Mouse (Mus musculus): ENCODE results near the gene Gm42417. TPM values are rescaled to one million over a fixed set of nuclear protein-coding genes. Genes with fewer than 3 reads are reported as not detected.

Gene Gm42417
- polyA plus RNA-seq, 1 experiment from 2014 or later: not detected

DNA sequence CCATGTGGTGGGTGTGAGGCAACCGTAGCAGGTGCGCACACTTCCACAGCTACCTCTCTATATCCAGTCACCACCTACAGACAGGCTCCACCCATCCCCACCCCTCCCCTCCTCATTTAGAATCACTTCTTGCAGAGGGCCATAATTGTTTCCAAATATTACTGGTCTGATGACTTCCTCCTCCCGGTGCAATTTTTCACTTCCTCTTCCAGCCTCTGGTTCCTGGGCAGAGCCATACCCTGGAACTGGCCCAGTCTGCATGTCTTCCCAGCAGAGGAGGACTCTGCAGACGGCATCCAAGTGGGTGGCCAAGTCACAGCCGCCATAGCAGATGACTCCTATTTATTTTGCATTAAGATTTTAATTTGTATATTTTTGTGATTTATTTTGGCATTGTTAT, 31.0 kb downstream of the Gm42417 start:
- no peaks in the 10 kb centered on the region for H3K9me3 ChIP-seq (replicated peaks; ENCODE audit: control insufficient read depth, low read length)
- DNase-seq (ENCODE audit: low spot score) (no peak), ATAC-seq (replicated peaks; ENCODE audit: insufficient number of reproducible peaks, low FRiP score, low TSS enrichment, low read depth) (no peak)
- H3K27ac ChIP-seq (replicated peaks; ENCODE audit: low read depth, low read length): no peak overlapping the region
- no peak overlapping the region for H3K4me2 ChIP-seq (ENCODE audit: low read depth, low read length)
- H3K36me3 ChIP-seq (replicated peaks; ENCODE audit: control insufficient read depth, insufficient read depth, low read depth, low read length): no peaks in the 10 kb centered on the region
- WGBS: 86% methylated on average over 5 of the region's 5 CpGs
- no peak overlapping the region for H3K9ac ChIP-seq (replicated peaks; ENCODE audit: low read length)
- H3K4me3 ChIP-seq (ENCODE audit: low read depth, low read length): no peak overlapping the region
- no peaks in the 10 kb centered on the region for H3K27me3 ChIP-seq (ENCODE audit: control insufficient read depth, insufficient read depth, low read length)
- no peaks in the 10 kb centered on the region for H3K4me1 ChIP-seq (ENCODE audit: control insufficient read depth, insufficient read depth, low read length)

DNA sequence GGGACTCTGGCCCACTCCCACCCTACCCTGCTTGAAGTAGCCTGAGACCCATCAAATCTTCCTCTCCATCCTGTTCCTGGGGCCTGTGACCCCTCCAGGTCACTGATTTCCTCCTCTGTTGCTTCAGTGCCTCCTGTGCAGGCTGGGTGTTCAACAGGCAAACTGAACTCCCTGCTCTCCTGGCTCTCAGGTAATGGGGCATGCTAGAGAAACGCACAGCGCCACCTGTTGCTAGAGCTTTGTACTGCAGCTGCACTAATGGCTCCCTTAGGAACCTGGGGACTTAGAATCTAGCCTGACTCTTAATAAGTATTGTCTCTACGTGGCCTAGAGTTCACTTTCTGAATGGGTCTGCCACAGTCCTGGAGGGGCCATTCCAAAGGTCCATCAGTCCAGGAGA, 38.0 kb downstream of the Gm42417 start:
- 0 out of 2 replicates have a peak, but pooled peaks have one; percentile 9 for ATAC-seq (replicated peaks; ENCODE audit: insufficient number of reproducible peaks, low FRiP score, low TSS enrichment, low read depth)
- no peaks in the 10 kb centered on the region for H3K4me1 ChIP-seq (ENCODE audit: control insufficient read depth, insufficient read depth, low read length)

DNA sequence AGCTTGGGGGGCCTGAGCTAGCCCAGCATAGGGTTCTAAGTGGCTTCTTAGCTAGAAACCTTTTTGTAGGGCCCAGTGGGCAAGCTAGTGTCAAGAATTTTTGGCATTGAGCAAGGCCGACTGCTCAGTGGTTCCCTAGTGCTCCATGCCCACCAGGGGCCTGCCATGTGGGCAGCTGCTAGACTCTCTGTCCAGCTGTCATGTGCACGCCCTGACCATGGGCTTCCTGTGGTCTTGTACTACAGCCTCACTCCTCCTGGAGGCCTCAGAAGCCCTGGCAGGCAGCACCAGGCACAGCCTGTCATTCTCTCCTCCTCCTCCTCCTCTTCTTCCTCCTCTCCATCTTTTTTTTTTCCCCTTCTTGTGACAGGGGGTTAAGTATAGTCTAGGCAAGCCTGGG, 41.9 kb downstream of the Gm42417 start:
- H3K4me2 ChIP-seq (ENCODE audit: low read depth, low read length): no peak overlapping the region
- WGBS: 76% methylated on average over 2 of the region's 2 CpGs
- no peaks in the 10 kb centered on the region; the same call in 1 of the 2 replicates for H3K36me3 ChIP-seq (replicated peaks; ENCODE audit: control insufficient read depth, insufficient read depth, low read depth, low read length)

More for the DNA sequence above, 38.0 kb downstream of the Gm42417 start:
- no peak overlapping the region for H3K9ac ChIP-seq (replicated peaks; ENCODE audit: low read length)
- H3K9me3 ChIP-seq (replicated peaks; ENCODE audit: control insufficient read depth, low read length): no peaks in the 10 kb centered on the region
- H3K4me2 ChIP-seq (ENCODE audit: low read depth, low read length): no peak overlapping the region
- 1% methylated on average over 3 of the region's 3 CpGs for WGBS
- H3K27me3 ChIP-seq (ENCODE audit: control insufficient read depth, insufficient read depth, low read length): no peaks in the 10 kb centered on the region
- H3K27ac ChIP-seq (replicated peaks; ENCODE audit: low read depth, low read length): no peak overlapping the region
- H3K4me3 ChIP-seq (ENCODE audit: low read depth, low read length): no peak overlapping the region
- H3K36me3 ChIP-seq (replicated peaks; ENCODE audit: control insufficient read depth, insufficient read depth, low read depth, low read length): no peaks in the 10 kb centered on the region; the same call in 1 of the 2 replicates
- peak; percentile 85 for DNase-seq (ENCODE audit: low spot score)

DNA sequence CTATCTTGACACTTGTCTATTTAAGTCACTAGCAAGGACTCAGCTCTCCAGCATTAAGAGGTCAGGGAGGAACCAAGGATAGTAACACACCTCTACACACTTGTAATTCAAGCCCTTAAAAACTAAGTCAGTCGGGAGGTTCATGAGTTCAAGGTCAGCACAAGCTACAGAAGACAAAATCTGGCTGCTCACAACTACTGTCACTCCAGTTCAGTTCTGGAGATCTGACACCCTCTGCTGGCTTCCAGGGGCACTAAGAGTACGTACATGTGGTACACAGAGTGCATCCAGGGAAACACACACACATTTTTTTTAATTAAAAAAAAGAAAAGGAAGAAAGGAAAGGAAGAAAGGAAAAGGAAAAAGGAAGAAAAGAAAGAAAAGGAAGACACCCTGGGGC, 42.5 kb downstream of the Gm42417 start:
- no peaks in the 10 kb centered on the region for H3K9me3 ChIP-seq (replicated peaks; ENCODE audit: control insufficient read depth, low read length)
- no peak for DNase-seq (ENCODE audit: low spot score)
- H3K27ac ChIP-seq (replicated peaks; ENCODE audit: low read depth, low read length): no peak overlapping the region
- ATAC-seq (replicated peaks; ENCODE audit: insufficient number of reproducible peaks, low FRiP score, low TSS enrichment, low read depth): no peak
- no peaks in the 10 kb centered on the region; the same call in 1 of the 2 replicates for H3K36me3 ChIP-seq (replicated peaks; ENCODE audit: control insufficient read depth, insufficient read depth, low read depth, low read length)
- H3K4me2 ChIP-seq (ENCODE audit: low read depth, low read length): no peak overlapping the region
- H3K9ac ChIP-seq (replicated peaks; ENCODE audit: low read length): no peak overlapping the region
- 54% methylated on average over 2 of the region's 2 CpGs for WGBS
- H3K4me1 ChIP-seq (ENCODE audit: control insufficient read depth, insufficient read depth, low read length): no peaks in the 10 kb centered on the region
- no peaks in the 10 kb centered on the region for H3K27me3 ChIP-seq (ENCODE audit: control insufficient read depth, insufficient read depth, low read length)
- H3K4me3 ChIP-seq (ENCODE audit: low read depth, low read length): no peak overlapping the region

More for the DNA sequence above, 41.9 kb downstream of the Gm42417 start:
- no peak overlapping the region for H3K27ac ChIP-seq (replicated peaks; ENCODE audit: low read depth, low read length)
- H3K27me3 ChIP-seq (ENCODE audit: control insufficient read depth, insufficient read depth, low read length): no peaks in the 10 kb centered on the region
- H3K9ac ChIP-seq (replicated peaks; ENCODE audit: low read length): no peak overlapping the region
- no peak for DNase-seq (ENCODE audit: low spot score)
- H3K4me1 ChIP-seq (ENCODE audit: control insufficient read depth, insufficient read depth, low read length): no peaks in the 10 kb centered on the region
- H3K4me3 ChIP-seq (ENCODE audit: low read depth, low read length): no peak overlapping the region
- ATAC-seq (replicated peaks; ENCODE audit: insufficient number of reproducible peaks, low FRiP score, low TSS enrichment, low read depth): no peak
- no peaks in the 10 kb centered on the region for H3K9me3 ChIP-seq (replicated peaks; ENCODE audit: control insufficient read depth, low read length)

DNA sequence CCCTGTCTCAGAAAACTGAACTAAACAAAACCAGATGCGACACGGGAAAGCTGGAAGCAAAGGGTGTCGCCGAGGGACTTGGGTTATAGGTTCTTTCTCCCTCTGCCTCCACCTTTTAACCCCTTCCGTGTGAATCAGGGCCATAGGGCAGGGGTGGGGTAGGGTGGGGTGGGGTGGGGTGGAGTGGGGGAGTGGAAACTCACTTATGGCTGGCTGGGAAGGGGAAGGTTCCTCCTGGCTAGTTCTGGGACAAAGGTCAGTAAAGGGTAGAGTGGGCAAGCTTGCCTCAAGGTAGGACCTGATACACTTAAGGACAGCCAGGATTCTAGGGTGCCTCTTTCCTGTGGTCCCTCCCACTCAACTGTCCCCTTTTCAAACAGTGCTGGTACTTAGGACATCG, 45.9 kb downstream of the Gm42417 start:
- ATAC-seq (replicated peaks; ENCODE audit: insufficient number of reproducible peaks, low FRiP score, low TSS enrichment, low read depth) (no peak), DNase-seq (ENCODE audit: low spot score) (peak; percentile 53)
- Histone ChIP-seq H3K27me3 (ENCODE audit: control insufficient read depth, insufficient read depth, low read length) (no peaks in the 10 kb centered on the region), H3K36me3 (replicated peaks; ENCODE audit: control insufficient read depth, insufficient read depth, low read depth, low read length) (no peaks in the 10 kb centered on the region), H3K27ac (replicated peaks; ENCODE audit: low read depth, low read length) (no peak overlapping the region), H3K4me2 (ENCODE audit: low read depth, low read length) (no peak overlapping the region), H3K9ac (replicated peaks; ENCODE audit: low read length) (no peak overlapping the region), H3K4me3 (ENCODE audit: low read depth, low read length) (no peak overlapping the region), H3K9me3 (replicated peaks; ENCODE audit: control insufficient read depth, low read length) (no peaks in the 10 kb centered on the region), H3K4me1 (ENCODE audit: control insufficient read depth, insufficient read depth, low read length) (no peaks in the 10 kb centered on the region)
- 44% methylated on average over 6 of the region's 6 CpGs for WGBS

DNA sequence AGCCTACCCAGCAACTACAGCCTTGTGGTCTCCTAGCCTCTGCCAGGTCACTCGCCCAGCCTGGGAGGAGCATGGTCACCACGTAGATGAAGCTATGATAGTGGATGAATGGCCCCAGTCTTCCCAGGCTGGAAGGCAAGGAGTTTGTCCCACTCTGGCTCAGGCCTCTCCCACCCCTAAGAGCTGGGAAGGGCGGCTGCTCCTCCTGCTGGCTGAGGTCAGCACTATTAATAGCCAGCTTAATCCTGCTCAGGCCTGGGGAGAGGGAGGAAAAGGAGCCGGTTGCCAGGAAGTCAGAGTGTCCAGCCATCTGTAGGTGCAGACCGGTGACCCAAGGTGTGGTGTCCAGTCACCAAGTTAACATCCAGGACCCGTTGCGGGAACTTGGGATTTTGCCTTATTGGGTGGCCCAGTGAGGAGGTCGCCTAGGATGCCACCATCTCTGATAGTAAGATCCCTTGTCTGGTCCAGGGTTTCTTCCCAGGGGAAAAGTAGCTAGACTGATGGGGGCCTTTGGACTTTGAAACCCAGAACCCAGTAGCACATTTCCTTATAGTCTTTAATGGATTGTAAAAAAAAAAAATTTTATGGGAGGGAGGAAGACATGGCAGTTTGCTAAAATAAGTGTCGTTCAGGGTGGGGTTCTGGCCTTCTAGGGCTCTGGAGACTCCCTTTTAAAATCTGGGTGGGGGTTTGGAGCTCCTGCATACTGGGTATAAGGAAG, 46.7 kb downstream of the Gm42417 start:
- Histone ChIP-seq H3K27ac (replicated peaks; ENCODE audit: low read depth, low read length) (no peak overlapping the region), H3K9ac (replicated peaks; ENCODE audit: low read length) (no peak overlapping the region), H3K4me2 (ENCODE audit: low read depth, low read length) (no peak overlapping the region), H3K9me3 (replicated peaks; ENCODE audit: control insufficient read depth, low read length) (no peaks in the 10 kb centered on the region), H3K4me3 (ENCODE audit: low read depth, low read length) (no peak overlapping the region), H3K27me3 (ENCODE audit: control insufficient read depth, insufficient read depth, low read length) (no peaks in the 10 kb centered on the region), H3K36me3 (replicated peaks; ENCODE audit: control insufficient read depth, insufficient read depth, low read depth, low read length) (no peaks in the 10 kb centered on the region), H3K4me1 (ENCODE audit: control insufficient read depth, insufficient read depth, low read length) (no peaks in the 10 kb centered on the region)
- DNase-seq (ENCODE audit: low spot score) (peak; percentile 55), ATAC-seq (replicated peaks; ENCODE audit: insufficient number of reproducible peaks, low FRiP score, low TSS enrichment, low read depth) (peak; percentile 78; the same call in 1 of the 2 replicates)
- WGBS: 41% methylated on average over 9 of the region's 9 CpGs

DNA sequence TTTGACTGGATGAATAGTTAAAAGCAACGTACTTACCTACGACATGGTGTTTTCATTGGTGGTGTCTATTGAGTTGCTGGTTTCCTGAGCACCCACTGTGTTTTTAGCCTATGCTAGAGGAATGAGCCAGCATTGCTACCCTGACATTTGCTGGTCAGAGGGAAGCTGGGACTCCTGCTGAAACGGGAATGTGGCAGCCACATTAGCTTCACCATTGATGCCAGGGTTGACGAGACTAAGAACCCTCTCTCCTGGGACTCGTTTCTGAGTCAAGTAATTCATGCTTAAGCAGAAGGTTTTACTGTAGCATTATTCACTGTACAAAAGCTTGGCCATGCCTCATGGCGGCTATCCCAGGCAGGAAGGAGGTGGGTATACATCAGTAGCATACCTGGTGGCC, 49.6 kb downstream of the Gm42417 start:
- H3K27ac ChIP-seq (replicated peaks; ENCODE audit: low read depth, low read length): no peak overlapping the region
- WGBS: 68% methylated on average over 6 of the region's 6 CpGs
- no peak for DNase-seq (ENCODE audit: low spot score)

DNA sequence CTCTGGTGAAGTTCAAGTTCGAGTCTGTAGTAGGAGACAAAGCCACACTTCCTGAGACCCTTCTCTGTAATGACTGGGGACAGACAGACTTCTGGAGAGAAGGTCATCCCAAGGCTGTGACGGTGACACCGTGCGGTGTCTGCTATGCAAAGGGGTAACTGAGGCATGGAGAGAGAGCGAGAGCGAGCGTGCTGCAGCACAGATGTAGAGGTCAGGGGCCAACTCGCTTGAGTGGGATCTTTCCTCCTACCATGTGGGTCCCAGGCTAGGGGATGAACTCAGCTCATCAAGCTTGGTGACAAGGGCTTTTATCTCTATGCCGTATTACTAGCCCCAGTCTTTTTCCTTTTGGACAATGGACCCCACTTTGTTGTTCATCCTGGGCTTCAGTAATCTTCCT, 52.1 kb downstream of the Gm42417 start:
- Histone ChIP-seq H3K4me1 (ENCODE audit: control insufficient read depth, insufficient read depth, low read length) (no peaks in the 10 kb centered on the region), H3K27me3 (ENCODE audit: control insufficient read depth, insufficient read depth, low read length) (no peaks in the 10 kb centered on the region), H3K9me3 (replicated peaks; ENCODE audit: control insufficient read depth, low read length) (no peaks in the 10 kb centered on the region), H3K9ac (replicated peaks; ENCODE audit: low read length) (no peak overlapping the region), H3K4me3 (ENCODE audit: low read depth, low read length) (no peak overlapping the region), H3K4me2 (ENCODE audit: low read depth, low read length) (no peak overlapping the region), H3K36me3 (replicated peaks; ENCODE audit: control insufficient read depth, insufficient read depth, low read depth, low read length) (no peaks in the 10 kb centered on the region), H3K27ac (replicated peaks; ENCODE audit: low read depth, low read length) (no peak overlapping the region)
- DNase-seq (ENCODE audit: low spot score) (no peak), ATAC-seq (replicated peaks; ENCODE audit: insufficient number of reproducible peaks, low FRiP score, low TSS enrichment, low read depth) (no peak)
- WGBS: 75% methylated on average over 9 of the region's 9 CpGs

More for the DNA sequence above, 49.6 kb downstream of the Gm42417 start:
- H3K4me2 ChIP-seq (ENCODE audit: low read depth, low read length): no peak overlapping the region
- H3K27me3 ChIP-seq (ENCODE audit: control insufficient read depth, insufficient read depth, low read length): no peaks in the 10 kb centered on the region
- H3K9me3 ChIP-seq (replicated peaks; ENCODE audit: control insufficient read depth, low read length): no peaks in the 10 kb centered on the region
- no peaks in the 10 kb centered on the region for H3K36me3 ChIP-seq (replicated peaks; ENCODE audit: control insufficient read depth, insufficient read depth, low read depth, low read length)
- H3K4me3 ChIP-seq (ENCODE audit: low read depth, low read length): no peak overlapping the region
- H3K9ac ChIP-seq (replicated peaks; ENCODE audit: low read length): no peak overlapping the region
- H3K4me1 ChIP-seq (ENCODE audit: control insufficient read depth, insufficient read depth, low read length): no peaks in the 10 kb centered on the region
- ATAC-seq (replicated peaks; ENCODE audit: insufficient number of reproducible peaks, low FRiP score, low TSS enrichment, low read depth): no peak

Data from embryonic facial prominence, embryonic 11.5 days (tissue).